Mouse (Mus musculus) adipocyte (in vitro differentiated cells): ENCODE measurements at regions not wholly inside any gene's neighbourhood (a gene's known extent, or its start where the extent isn't known, plus 50 kb on each side); places are given as distances from the start of the nearest gene placed in this dataset.

ENCODE experiments used
- DNase-seq: peaks from one replicate; pipeline ENCODE4 v3.0.0-alpha.2; 2016; ENCODE audit warnings: low spot score

GRCm38 (mm10) chr19:15217387-15217786 is 619.5 kb upstream of the Tle4 start:
- DNase-seq: no peak

DNA sequence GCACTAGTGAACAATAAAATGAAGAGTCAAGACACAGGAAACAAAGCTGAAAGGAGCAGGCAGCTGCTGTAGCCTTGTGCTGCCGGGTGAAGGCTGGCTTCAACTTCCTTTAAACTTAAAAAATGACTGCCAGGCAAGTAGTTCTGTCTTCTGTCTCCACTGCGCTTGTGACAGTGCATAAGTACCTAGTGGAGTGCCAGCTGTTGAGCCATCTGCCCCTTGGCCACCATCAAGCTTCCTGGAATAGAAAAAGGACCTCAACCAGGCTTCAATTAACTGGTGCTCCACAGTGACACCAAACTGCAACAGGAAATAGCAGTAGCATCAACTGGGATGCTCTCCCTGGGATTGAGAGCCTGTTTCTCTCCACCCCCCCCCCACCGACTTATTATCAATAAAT is 616.8 kb upstream of the Tle4 start:
- no peak for DNase-seq

DNA sequence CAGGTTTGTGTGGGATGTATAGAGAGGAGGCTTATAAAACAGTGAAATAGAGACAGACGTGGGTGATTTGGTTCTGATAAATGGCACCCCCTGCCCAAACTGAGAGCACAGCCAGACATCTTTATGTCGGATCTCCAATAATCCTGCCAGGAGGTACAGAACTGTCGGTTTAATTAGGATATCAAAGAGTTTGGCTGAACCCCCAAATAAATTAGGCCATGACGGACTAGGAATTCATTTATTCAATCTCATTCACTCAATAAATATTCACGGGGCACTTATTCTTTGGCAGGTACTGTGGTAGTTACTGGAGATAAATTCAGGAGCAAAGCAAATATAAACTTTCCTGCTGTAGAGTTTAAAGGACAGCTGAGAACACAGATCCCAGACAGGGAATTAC is 615.0 kb upstream of the Tle4 start:
- no peak for DNase-seq

- DNase-seq: no peak
Measured at GRCm38 (mm10) chr19:15203039-15203438, 605.2 kb upstream of the Tle4 start.

- DNase-seq: no peak
Measured at GRCm38 (mm10) chr19:15201262-15201661, 603.4 kb upstream of the Tle4 start.

GRCm38 (mm10) chr19:15200792-15201191 is 602.9 kb upstream of the Tle4 start:
- DNase-seq: no peak

DNA sequence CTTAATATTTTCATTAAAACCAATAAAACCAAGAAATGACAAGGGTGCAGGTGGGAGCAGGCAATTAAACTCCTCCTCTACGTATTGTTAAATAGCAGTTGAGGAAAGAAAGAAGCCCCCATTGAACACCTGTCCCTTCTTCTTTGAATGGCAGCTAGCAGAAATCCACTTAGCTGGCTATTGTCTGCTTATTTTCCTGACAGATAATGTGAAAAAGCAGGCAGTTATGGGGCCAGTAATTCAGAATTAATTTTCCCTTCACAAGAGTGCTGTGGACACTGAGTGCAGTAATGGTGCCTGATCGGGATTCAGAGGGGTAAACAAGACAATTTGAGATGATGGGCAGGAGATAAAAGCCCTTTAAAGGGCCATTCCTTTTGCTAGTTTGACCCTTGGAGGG is 602.5 kb upstream of the Tle4 start:
- no peak for DNase-seq

DNA sequence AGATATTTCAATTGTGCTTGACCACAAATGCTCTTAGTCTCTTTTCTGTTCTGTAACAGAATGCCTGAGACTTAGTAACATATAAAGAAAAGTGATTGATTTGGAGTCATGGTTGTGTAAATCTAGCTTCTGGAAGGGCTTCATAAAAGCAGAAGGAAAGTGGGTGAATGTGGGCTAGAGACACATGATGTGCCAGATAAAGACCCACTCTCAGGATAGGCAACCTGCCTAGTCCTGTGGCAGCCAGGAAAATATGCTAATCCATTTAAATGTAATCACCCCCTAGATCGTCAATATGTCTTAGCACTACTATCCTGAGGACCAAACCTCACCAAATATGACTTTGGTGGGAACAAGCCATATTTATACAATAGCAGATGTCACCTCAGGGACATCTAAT is 601.8 kb upstream of the Tle4 start:
- no peak for DNase-seq

DNA sequence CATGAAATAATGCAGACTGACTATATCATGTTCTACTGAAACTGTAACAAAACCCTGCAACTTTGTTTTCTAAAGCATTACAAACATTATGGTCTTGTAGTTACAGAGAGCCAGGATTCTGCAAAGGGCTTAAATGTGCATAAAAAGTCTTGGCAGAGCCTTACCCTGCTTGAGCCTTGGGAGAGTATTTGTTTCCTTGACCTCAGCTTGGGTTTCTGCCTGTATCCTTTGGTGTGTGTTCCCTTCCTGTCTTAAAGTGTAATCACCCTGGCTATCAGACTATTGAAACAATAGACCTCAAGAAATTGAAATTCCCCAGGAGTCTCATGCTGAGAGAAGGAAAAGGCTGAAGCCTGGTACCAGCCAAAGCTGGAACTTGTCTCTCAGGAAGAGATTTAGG is 577.4 kb upstream of the Tle4 start:
- no peak for DNase-seq

- DNase-seq: no peak
Measured at GRCm38 (mm10) chr19:15173301-15173700, 575.5 kb upstream of the Tle4 start.

GRCm38 (mm10) chr19:15167184-15167583 is 569.3 kb upstream of the Tle4 start:
- DNase-seq: no peak

DNA sequence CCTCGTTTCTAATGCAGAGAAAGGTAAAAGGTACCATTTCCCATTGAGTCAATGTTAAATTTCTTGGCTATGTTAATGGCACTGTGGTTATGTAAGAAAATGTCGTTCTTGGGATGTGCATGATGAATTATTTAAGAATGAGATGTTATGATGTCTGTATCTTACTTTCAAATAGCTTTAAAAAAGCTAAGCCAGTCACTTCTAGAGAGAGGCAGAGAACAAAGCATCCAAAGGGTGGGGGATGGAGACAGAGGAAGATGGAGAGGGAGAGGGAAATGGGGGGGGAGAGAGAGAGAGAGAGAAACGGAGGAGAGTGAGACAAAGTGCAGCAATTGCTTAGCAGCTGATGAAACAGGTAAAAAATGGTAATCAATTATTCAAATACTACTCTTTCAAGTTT is 562.8 kb upstream of the Tle4 start:
- DNase-seq: no peak

GRCm38 (mm10) chr19:15158653-15159052 is 560.8 kb upstream of the Tle4 start:
- DNase-seq: no peak

- no peak for DNase-seq
Measured at GRCm38 (mm10) chr19:15158177-15158576, 560.3 kb upstream of the Tle4 start.

- DNase-seq: no peak
Measured at GRCm38 (mm10) chr19:15154693-15155092, 556.8 kb upstream of the Tle4 start.

DNA sequence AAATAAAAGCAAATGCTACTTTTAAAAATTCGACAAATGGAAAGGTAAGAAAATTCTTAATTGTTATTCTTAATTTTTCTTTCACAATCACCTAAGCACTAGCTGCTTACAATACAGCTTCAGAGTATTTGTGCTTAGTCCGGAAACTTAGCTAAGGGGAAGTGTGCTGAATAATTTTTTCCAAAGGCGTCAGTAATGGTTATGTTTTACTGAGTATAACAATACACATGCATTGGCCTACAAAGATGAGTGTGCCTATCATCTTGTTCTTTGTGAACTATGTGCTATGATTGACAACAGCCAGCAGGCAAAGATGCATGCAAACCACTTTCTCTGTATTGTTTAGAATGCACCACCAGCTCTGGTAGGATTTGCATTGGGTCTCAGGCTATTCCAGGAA is 548.5 kb upstream of the Tle4 start:
- no peak for DNase-seq

DNA sequence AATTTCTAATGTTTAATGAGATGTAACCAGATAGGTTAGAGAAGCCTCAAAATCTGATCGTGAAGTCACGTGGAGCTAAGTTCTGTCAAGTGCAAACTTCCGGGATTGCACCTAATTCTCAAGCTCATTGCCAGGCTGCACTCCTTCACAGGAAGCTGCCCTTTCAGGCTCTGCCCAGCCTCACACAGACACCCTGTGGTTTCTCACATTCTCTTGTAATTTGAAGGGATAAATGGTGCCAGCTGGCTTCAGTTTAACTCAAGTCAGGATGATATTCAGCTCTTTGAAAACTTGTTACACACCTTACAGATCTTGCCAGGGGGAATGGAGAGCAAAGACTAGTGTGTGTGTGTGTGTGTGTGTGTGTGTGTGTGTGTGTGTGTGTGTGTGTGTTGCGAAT is 529.3 kb upstream of the Tle4 start:
- DNase-seq: no peak

DNA sequence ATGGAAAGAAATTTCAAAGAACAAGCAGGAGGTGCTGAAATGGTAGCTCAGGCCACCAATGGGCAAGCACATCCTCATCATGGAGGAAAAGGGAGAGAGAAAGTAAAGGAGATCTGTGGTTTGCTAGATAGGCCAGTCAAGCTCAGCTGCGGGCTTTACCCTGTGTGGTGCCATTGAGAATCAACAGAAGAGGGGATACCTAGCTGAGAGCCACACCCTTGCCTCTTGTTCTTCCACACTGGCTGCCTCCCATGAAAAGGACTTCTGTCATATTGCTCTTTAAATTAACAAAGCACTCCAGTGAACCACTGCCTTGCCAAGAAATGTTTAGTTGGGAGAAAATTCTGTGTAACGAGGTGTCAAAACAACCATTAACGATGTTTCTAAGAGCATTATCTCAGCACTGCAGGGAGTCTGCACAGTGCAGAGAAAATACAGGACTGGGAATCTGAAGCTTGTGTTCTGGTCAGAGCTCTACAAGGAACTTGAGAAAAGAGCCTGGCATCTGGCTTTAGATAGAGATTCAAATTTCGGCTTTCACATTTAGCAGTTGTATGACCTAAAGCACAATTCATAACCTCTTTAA is 510.7 kb upstream of the Tle4 start:
- no peak for DNase-seq

GRCm38 (mm10) chr19:15095054-15095453 is 497.2 kb upstream of the Tle4 start:
- no peak for DNase-seq

- DNase-seq: no peak
Measured at GRCm38 (mm10) chr19:15093534-15093933, 495.7 kb upstream of the Tle4 start.

DNA sequence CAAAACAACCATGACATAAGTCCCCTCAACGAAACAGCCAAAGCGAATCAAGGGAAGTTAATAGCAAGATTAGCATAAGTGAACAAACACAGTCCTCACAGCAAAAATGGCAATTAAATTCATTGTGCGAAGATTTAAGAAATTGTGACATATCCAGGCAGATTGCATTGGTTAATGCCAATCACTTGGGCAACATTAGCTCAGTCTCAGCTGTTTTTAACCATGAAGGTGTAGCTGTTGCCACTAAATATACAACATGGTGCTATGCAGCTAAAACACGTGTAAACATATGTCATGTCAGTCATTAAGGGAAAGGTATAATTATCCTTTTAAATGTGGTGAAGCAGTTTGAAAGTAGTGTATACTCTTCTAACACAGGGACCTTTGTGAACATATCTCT is 482.8 kb upstream of the Tle4 start:
- no peak for DNase-seq

DNA sequence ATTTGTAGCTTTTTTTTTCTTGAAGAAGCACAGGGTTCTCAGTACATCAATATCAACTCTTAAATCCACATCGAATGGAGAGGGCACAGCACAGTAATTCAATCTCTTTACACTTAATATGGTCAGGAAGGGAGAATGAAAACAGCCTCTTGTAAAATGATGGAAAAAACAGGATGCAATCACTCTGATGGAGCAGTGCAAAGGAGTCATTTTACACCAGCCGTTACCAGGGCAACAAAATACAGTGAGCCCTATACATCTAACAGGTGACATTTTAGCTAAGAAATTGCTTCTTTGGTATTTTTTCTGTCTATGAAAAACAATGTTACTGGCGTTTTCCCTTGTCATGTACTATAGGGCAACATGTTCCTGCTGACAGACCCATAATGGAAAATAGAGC is 459.9 kb upstream of the Tle4 start:
- DNase-seq: no peak

DNA sequence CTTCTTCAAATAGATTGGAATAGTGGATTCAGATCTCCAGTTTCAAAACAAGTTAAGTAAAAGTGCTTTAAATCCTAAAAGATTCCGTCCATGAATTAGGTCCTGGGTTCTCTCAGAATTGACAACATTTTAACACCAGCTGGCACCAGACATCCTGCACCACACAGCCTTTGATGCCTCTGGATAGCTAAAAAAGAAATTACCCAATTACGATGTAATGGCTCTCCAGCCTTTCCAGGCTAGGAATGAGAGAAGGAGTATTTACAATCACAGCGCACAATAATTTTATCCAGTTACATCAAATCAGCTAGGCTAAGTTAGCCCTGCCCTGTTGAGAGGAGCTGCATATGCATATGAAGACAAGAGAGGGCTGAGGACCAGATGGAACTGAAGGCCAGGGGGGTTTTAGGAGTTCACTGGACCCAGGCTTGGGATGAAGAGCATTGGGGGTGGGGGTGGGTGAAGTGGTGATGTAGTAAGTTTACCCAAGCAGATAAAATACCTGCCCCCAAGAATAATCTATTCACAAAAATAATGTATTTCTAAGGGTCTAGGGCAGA is 455.8 kb upstream of the Tle4 start:
- no peak for DNase-seq

- no peak for DNase-seq
Measured at GRCm38 (mm10) chr19:15052642-15053239, 454.9 kb upstream of the Tle4 start.
